Mouse (Mus musculus): ENCODE results near the gene Orm3. TPM values are rescaled to one million over a fixed set of nuclear protein-coding genes. Genes with fewer than 3 reads are reported as not detected.

Orm3 gene
- polyA plus RNA-seq, 1 experiment: not detected

- Histone ChIP-seq H3K27me3 (ENCODE audit: control insufficient read depth, insufficient read depth, low read length) (no peaks in the 10 kb centered on the region), H3K4me1 (ENCODE audit: control insufficient read depth, insufficient read depth, low read length) (no peaks in the 10 kb centered on the region), H3K4me3 (ENCODE audit: control insufficient read depth, low read depth, low read length) (no peak overlapping the region), H3K36me3 (ENCODE audit: control insufficient read depth, insufficient read depth, low read length) (no peaks in the 10 kb centered on the region), H3K27ac (ENCODE audit: control insufficient read depth, insufficient read depth, low read depth, low read length) (no peak overlapping the region)
- TF ChIP-seq POLR2A (IDR thresholded peaks at IDR 0.05; ENCODE audit: control insufficient read depth, low read depth, low read length): no peak
- peak; percentile 99 for TF ChIP-seq CTCF (IDR thresholded peaks at IDR 0.05; ENCODE audit: control insufficient read depth, insufficient read depth, insufficient replicate concordance, low read depth, low read length)
Measured at GRCm38 (mm10) chr4:63368577-63368976, 12.6 kb downstream of the Orm3 start.

GRCm38 (mm10) chr4:63370897-63371296, 14.9 kb downstream of the Orm3 start:
- Histone ChIP-seq H3K27ac (ENCODE audit: control insufficient read depth, insufficient read depth, low read depth, low read length) (no peak overlapping the region), H3K4me3 (ENCODE audit: control insufficient read depth, low read depth, low read length) (no peak overlapping the region), H3K4me1 (ENCODE audit: control insufficient read depth, insufficient read depth, low read length) (no peaks in the 10 kb centered on the region), H3K36me3 (ENCODE audit: control insufficient read depth, insufficient read depth, low read length) (no peaks in the 10 kb centered on the region), H3K27me3 (ENCODE audit: control insufficient read depth, insufficient read depth, low read length) (no peaks in the 10 kb centered on the region)
- TF ChIP-seq CTCF (IDR thresholded peaks at IDR 0.05; ENCODE audit: control insufficient read depth, insufficient read depth, insufficient replicate concordance, low read depth, low read length): no peak
- no peak for TF ChIP-seq POLR2A (IDR thresholded peaks at IDR 0.05; ENCODE audit: control insufficient read depth, low read depth, low read length)

GRCm38 (mm10) chr4:63371890-63372289, 15.9 kb downstream of the Orm3 start:
- Histone ChIP-seq H3K36me3 (ENCODE audit: control insufficient read depth, insufficient read depth, low read length) (no peaks in the 10 kb centered on the region), H3K4me3 (ENCODE audit: control insufficient read depth, low read depth, low read length) (no peak overlapping the region), H3K27me3 (ENCODE audit: control insufficient read depth, insufficient read depth, low read length) (no peaks in the 10 kb centered on the region), H3K27ac (ENCODE audit: control insufficient read depth, insufficient read depth, low read depth, low read length) (no peak overlapping the region), H3K4me1 (ENCODE audit: control insufficient read depth, insufficient read depth, low read length) (peaks cover 5% of the 10 kb centered on the region; the same call in 1 of the 2 replicates)
- TF ChIP-seq POLR2A (IDR thresholded peaks at IDR 0.05; ENCODE audit: control insufficient read depth, low read depth, low read length) (no peak), CTCF (IDR thresholded peaks at IDR 0.05; ENCODE audit: control insufficient read depth, insufficient read depth, insufficient replicate concordance, low read depth, low read length) (peak; percentile 20; the same call in 1 of the 2 replicates)

GRCm38 (mm10) chr4:63373404-63373803, 17.4 kb downstream of the Orm3 start:
- H3K27me3 ChIP-seq (ENCODE audit: control insufficient read depth, insufficient read depth, low read length): no peaks in the 10 kb centered on the region
- H3K27ac ChIP-seq (ENCODE audit: control insufficient read depth, insufficient read depth, low read depth, low read length): no peak overlapping the region
- H3K4me1 ChIP-seq (ENCODE audit: control insufficient read depth, insufficient read depth, low read length): peaks cover 7% of the 10 kb centered on the region; the same call in 1 of the 2 replicates
- H3K4me3 ChIP-seq (ENCODE audit: control insufficient read depth, low read depth, low read length): no peak overlapping the region
- H3K36me3 ChIP-seq (ENCODE audit: control insufficient read depth, insufficient read depth, low read length): no peaks in the 10 kb centered on the region
- TF ChIP-seq CTCF (IDR thresholded peaks at IDR 0.05; ENCODE audit: control insufficient read depth, insufficient read depth, insufficient replicate concordance, low read depth, low read length): no peak

- Histone ChIP-seq H3K27ac (ENCODE audit: control insufficient read depth, insufficient read depth, low read depth, low read length) (no peak overlapping the region), H3K27me3 (ENCODE audit: control insufficient read depth, insufficient read depth, low read length) (no peaks in the 10 kb centered on the region), H3K36me3 (ENCODE audit: control insufficient read depth, insufficient read depth, low read length) (no peaks in the 10 kb centered on the region), H3K4me3 (ENCODE audit: control insufficient read depth, low read depth, low read length) (no peak overlapping the region), H3K4me1 (ENCODE audit: control insufficient read depth, insufficient read depth, low read length) (peaks cover 7% of the 10 kb centered on the region; the same call in 1 of the 2 replicates)
- TF ChIP-seq POLR2A (IDR thresholded peaks at IDR 0.05; ENCODE audit: control insufficient read depth, low read depth, low read length): no peak
- no peak for TF ChIP-seq CTCF (IDR thresholded peaks at IDR 0.05; ENCODE audit: control insufficient read depth, insufficient read depth, insufficient replicate concordance, low read depth, low read length)
Measured at GRCm38 (mm10) chr4:63374331-63374730, 18.4 kb downstream of the Orm3 start.

GRCm38 (mm10) chr4:63375367-63375766, 19.4 kb downstream of the Orm3 start:
- Histone ChIP-seq H3K27me3 (ENCODE audit: control insufficient read depth, insufficient read depth, low read length) (no peaks in the 10 kb centered on the region), H3K4me1 (ENCODE audit: control insufficient read depth, insufficient read depth, low read length) (peaks cover 7% of the 10 kb centered on the region; the same call in 1 of the 2 replicates), H3K36me3 (ENCODE audit: control insufficient read depth, insufficient read depth, low read length) (no peaks in the 10 kb centered on the region), H3K4me3 (ENCODE audit: control insufficient read depth, low read depth, low read length) (no peak overlapping the region), H3K27ac (ENCODE audit: control insufficient read depth, insufficient read depth, low read depth, low read length) (no peak overlapping the region)
- TF ChIP-seq CTCF (IDR thresholded peaks at IDR 0.05; ENCODE audit: control insufficient read depth, insufficient read depth, insufficient replicate concordance, low read depth, low read length) (no peak), POLR2A (IDR thresholded peaks at IDR 0.05; ENCODE audit: control insufficient read depth, low read depth, low read length) (no peak)

GRCm38 (mm10) chr4:63377483-63377882, 21.5 kb downstream of the Orm3 start:
- Histone ChIP-seq H3K27me3 (ENCODE audit: control insufficient read depth, insufficient read depth, low read length) (no peaks in the 10 kb centered on the region), H3K36me3 (ENCODE audit: control insufficient read depth, insufficient read depth, low read length) (no peaks in the 10 kb centered on the region; the same call in 1 of the 2 replicates), H3K4me1 (ENCODE audit: control insufficient read depth, insufficient read depth, low read length) (peaks cover 7% of the 10 kb centered on the region; the same call in 1 of the 2 replicates), H3K4me3 (ENCODE audit: control insufficient read depth, low read depth, low read length) (peak overlapping the region; percentile 58), H3K27ac (ENCODE audit: control insufficient read depth, insufficient read depth, low read depth, low read length) (no peak overlapping the region)
- TF ChIP-seq CTCF (IDR thresholded peaks at IDR 0.05; ENCODE audit: control insufficient read depth, insufficient read depth, insufficient replicate concordance, low read depth, low read length) (no peak), POLR2A (IDR thresholded peaks at IDR 0.05; ENCODE audit: control insufficient read depth, low read depth, low read length) (no peak)

Measured in testis, adult 2 months (tissue).